Mouse (Mus musculus) stomach, adult 2 months (tissue): ENCODE data around the gene Syngap1. TPM values are rescaled to one million over a fixed set of nuclear protein-coding genes. Genes with fewer than 3 reads are reported as not detected.

Source experiments
- polyA plus RNA-seq: library from polyadenylated mRNA; depleted of rRNA; stranded (reverse); fragments of >200 nt; gene quantifications from 2 replicates; pipeline ENCODE4 v1.2.3, GENCODE M21; 2012; rRNA removed

Syngap1 gene
- 10.5 and 12.2 TPM in 2 replicates for polyA plus RNA-seq

DNA sequence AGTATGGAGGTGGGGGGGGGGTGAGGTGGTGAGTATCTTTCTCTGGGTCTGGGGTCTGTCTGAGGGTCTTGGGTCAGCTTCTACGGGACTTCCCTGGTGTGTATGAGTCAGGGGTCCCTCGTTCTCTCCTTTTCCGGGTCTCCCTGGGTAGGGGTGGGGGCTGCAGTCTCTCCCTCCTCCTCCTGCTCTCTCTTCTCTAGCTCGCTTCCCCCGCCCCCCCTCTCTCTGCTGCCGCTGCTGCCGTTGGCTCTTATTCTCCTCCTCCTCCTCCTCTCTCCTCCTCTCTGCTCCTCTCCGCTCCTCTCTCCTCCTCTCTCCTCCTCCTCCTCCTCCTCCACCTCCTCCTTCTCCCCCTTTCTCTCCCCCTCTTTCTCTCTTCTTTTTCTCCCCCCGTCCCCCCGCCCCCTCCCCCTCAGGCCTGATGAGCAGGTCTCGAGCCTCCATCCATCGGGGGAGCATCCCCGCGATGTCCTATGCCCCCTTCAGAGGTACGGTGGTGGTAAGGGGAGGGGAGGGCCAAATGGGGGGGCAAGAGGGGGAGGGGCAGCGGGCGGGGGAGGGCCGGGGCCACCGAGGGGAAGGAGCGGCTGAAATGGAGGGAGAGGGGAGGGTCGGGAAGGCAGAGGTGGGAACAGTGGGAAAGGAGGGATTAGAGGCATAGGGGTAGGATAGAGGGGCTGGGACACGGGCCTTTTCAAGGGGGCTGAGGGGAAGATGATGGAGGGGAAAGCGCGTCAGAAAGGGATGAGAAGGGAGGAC lies at the start of gene Syngap1:
Gene Syngap1 (plus strand): TSS at position 223 of the 759 bp plus-strand sequence.

DNA sequence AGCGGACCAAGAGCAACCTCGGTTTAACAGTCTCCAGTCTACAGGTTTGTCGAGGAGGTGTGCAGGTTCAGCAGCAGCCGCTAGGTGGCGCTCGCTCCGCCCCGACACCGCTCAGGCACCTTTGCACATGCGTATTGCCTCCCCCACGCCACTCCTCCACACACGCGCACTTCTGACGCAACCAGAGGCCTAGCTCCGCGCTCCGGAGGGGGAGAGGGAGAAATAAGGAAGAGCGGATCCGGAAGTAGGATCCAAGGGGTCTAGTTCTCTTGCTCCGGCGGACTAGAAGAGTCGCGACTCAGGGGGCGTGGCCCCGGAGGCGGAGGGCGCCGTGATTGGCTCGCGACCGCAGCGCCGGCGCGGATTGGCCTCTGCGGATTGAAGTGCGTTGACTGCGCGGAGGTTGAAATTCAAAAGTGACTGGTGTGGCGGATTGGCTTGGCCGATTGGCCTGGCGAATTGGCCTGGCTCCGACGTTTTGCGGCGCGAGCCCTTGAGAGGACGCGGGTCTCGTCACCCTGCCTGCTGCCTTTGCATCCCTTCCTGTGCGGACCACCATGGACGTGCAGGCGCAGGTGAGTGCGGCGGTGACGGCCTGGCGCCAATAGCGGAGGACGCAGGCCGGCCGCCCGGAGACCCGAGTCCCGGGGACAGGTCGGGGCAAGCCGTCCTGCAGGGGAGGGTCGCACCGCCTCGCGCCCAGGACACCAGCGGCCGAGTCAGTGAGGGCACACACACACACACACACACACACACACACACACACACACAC lies 24.2 kb upstream of the Syngap1 start, which contains the start of gene Kifc5b:
Gene Kifc5b (plus strand): TSS at position 381 of the 772 bp plus-strand sequence.

DNA sequence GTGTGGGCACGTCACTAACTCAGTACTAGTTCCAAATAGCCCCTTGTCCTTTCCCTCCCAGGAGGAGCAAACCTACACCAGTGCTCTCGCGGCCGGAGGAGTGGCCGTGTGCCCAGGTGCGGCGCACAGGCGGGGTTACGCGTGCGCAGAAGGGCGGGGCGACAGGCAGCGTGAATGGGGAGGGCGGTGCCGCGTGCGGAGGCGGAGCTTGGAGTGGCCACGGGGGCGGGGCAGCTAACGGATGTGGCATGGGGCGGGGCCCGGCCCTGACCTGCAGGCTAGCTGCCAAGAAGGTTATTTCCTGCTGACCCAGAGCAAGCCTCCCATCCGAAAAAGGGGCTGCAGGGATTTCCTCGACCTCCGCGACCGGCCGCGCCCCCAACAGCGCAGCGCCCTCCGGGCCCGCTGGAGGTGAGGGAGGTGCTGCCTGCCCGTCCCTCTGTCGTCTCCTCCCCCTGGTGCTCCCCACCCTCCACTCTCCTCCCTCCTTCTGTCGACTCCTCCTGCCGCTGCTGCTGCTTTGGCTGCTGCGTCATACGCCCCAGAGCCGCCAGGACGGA lies 8.1 kb upstream of the Syngap1 start, which contains the start of gene Phf1:
Gene Phf1 (plus strand): TSS at position 214 of the 560 bp plus-strand sequence.

DNA sequence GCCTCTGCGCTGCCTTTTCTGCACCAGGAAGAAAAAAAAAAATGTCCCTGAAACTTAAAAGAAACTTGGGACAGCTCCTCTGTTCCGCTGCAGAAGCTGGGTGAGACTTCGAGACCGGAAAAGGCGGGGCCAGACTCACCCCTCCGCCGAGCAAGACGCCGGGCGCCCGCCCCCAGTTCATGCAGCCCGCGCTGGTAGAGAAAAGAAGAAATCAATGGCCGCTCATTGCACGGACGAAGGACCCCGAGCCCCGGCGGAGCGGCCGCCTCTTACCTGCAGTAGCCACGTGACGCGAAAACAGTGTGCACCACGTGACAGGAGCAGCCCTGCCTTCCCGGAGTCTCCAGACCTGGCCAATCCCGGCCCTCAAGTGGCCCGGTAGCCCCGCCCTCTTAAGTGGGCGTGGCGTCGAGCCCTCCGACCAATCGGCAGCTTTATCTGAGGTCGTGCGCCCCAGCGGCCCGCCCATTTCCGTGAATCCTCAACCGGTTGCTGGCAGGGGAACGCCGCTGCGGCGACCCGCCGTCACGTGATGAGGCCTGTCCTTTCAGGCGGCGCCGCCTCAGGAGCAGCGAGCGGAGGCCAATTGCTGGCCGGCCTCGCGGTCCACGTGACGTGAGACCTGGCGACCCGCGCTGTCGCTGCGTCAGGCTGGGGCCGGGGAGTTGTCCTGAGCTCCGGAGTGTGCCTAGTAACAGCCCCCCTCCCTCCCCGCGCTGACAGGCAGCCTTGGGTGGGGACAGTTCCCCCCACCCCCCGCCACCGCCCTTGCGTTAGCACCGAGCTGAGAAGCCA lies 1.7 kb upstream of the Syngap1 start, which contains the start of gene Cuta:
Gene Cuta (minus strand): TSS at position 392 of the 795 bp plus-strand sequence.

DNA sequence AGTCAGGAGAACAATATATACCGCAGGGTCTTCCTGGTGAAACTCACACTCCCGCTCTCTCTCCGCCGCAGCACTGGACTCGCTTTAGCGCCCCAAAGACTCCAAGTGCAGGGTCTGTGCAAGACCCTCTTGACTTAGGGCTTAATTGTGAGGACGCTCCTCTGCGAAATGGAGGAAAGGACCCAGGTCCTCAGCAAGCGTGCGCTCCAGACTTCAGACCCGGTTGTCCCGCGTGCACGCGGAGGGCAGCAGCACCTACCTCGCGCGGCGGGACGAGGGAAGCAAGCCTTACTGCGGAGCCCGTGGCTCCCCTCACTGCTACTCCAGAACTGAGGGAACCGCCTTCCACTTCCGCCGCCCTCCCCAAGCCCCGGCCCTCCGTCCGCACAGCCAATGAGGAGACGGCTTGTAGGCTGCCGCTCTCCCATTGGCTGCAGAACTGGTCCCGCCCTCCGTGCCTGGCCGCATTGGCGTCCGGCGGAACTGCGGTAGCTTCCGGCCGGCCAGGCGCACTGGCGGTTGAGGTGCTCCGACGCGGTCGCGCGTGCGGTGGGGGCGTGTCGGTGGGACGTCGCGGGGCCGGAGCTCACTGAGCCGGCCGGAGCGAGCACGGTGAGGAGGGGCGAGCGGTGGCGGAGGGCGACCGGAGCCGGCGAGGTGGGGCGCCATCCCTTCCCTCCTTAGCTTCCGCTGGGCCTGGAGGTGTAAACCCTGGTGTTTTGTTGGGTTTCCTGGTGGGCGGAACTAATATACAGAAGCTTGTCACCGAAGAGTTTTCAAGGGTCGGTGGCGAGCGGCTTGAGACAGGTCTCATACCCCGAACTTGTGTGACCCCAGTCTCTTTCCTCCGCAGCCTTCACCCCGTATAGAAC lies 31.9 kb downstream of the Syngap1 start, which contains the start of gene Zbtb9:
Gene Zbtb9 (plus strand): TSS at position 465 of the 872 bp plus-strand sequence.

Other genes starting within 250 kb of the Syngap1 start
- gene Crebrf, start 225.6 kb upstream of the Syngap1 start, polyA plus RNA-seq = 0.52 and 0.53 TPM in 2 replicates
- 7.5 and 9.8 TPM in 2 replicates for gene Bnip1, start 160.2 kb upstream of the Syngap1 start, polyA plus RNA-seq
- 1.7 and 1.8 TPM in 2 replicates for gene Nkx2-5, start 96.2 kb upstream of the Syngap1 start, polyA plus RNA-seq
- 1.3 and 1.7 TPM in 2 replicates for gene Kifc5b, start 24.2 kb upstream of the Syngap1 start, polyA plus RNA-seq
- 33.1 and 53.3 TPM in 2 replicates for gene Phf1, start 8.2 kb upstream of the Syngap1 start, polyA plus RNA-seq
- 126 and 160 TPM in 2 replicates for gene Cuta, start 1.7 kb upstream of the Syngap1 start, polyA plus RNA-seq
- 2.5 and 5.1 TPM in 2 replicates for gene Zbtb9, start 31.9 kb downstream of the Syngap1 start, polyA plus RNA-seq
- 48.1 and 51.9 TPM in 2 replicates for gene Bak1, start 87.8 kb downstream of the Syngap1 start, polyA plus RNA-seq
- 45.1 and 52.3 TPM in 2 replicates for gene Itpr3, start 116.1 kb downstream of the Syngap1 start, polyA plus RNA-seq
- gene Uqcc2, start 192.7 kb downstream of the Syngap1 start, polyA plus RNA-seq = 55.2 and 79.2 TPM in 2 replicates
- gene Ip6k3, start 226.5 kb downstream of the Syngap1 start, polyA plus RNA-seq = 0.37 and 0.66 TPM in 2 replicates